Mouse (Mus musculus): ENCODE measurements around the gene Atp5e. TPM values are rescaled to one million over a fixed set of nuclear protein-coding genes. Genes with fewer than 3 reads are reported as not detected.

Gene Atp5e
- total and polyA plus RNA-seq, 3 experiments: 251 to 699 (median 673) TPM

- no peaks in the 10 kb centered on the region for H3K9me3 ChIP-seq (replicated peaks; ENCODE audit: low read length)
- DNase-seq (ENCODE audit: extremely low read depth): no peak
- no peak within 1 kb of the TSS for H3K27ac ChIP-seq (ENCODE audit: insufficient read depth, low read depth)
- no peak within 1 kb of the TSS for H3K4me3 ChIP-seq (replicated peaks in 1 of 3; ENCODE audit: low read depth in 2 of 3, low read length in 2 of 3, poor library complexity in 1 of 3)
- H3K27me3 ChIP-seq (replicated peaks): no peaks in the 10 kb centered on the region
- in situ Hi-C loops (cut with MboI; ENCODE audit: low pct_ligation_motif_present, low pct_unique_long_range_greater_than_20kb, low sequenced_read_pairs): loop anchor here (10.0 kb wide), 1 partner anchor 136 kb away; no protein-coding TSS in a partner anchor
- H3K79me2 ChIP-seq (replicated peaks; ENCODE audit: control insufficient read depth, extremely low read depth, insufficient read depth, poor library complexity, severe bottlenecking): no peaks in the 10 kb centered on the region
- TF ChIP-seq JUN (IDR thresholded peaks at IDR 0.05; ENCODE audit: insufficient read depth, low read depth, low read length): no peak
- no peak for TF ChIP-seq MAZ (IDR thresholded peaks at IDR 0.05; ENCODE audit: low read depth, low read length)
- TF ChIP-seq CHD2 (IDR thresholded peaks at IDR 0.05; ENCODE audit: low read length): no peak
- no peak for TF ChIP-seq HCFC1 (IDR thresholded peaks at IDR 0.05; ENCODE audit: low read depth, low read length)
- no peak for TF ChIP-seq TCF12 (IDR thresholded peaks at IDR 0.05; ENCODE audit: low read depth, low read length)
- no peak for TF ChIP-seq USF2 (conservative IDR thresholded peaks at IDR 0.05; ENCODE audit: low read depth, low read length)
- no peak for TF ChIP-seq CTCF (conservative IDR thresholded peaks at IDR 0.05 in 1 of 2, IDR thresholded peaks at IDR 0.05 in 1 of 2; ENCODE audit: low read depth in 2 of 2, low read length in 2 of 2)
- no peak for TF ChIP-seq IRF4 (IDR thresholded peaks at IDR 0.05; ENCODE audit: low read depth, low read length)
- TF ChIP-seq SIN3A (IDR thresholded peaks at IDR 0.05; ENCODE audit: low read length): no peak
- TF ChIP-seq ELF1 (IDR thresholded peaks at IDR 0.05; ENCODE audit: low read depth, low read length): no peak
- no peak for TF ChIP-seq BHLHE40 (IDR thresholded peaks at IDR 0.05; ENCODE audit: low read depth, low read length)
- TF ChIP-seq PAX5 (IDR thresholded peaks at IDR 0.05; ENCODE audit: low read length): no peak
- TF ChIP-seq ETS1 (conservative IDR thresholded peaks at IDR 0.05; ENCODE audit: low read depth, low read length): no peak
- H3K4me2 ChIP-seq (ENCODE audit: insufficient read depth, low read depth, poor library complexity, severe bottlenecking): no peak within 1 kb of the TSS
- peaks cover 3 to 15% of the 10 kb centered on the region in 2 experiments; a peak in 3 of 4 replicates for H3K4me1 ChIP-seq (ENCODE audit: control insufficient read depth in 1 of 2, insufficient read depth in 2 of 2)
- dilution Hi-C loops (cut with MboI; ENCODE audit: extremely low pct_ligation_motif_present, extremely low pct_unique_long_range_greater_than_20kb, low sequenced_read_pairs): no loop called here
- H3K36me3 ChIP-seq (replicated peaks in 1 of 2; ENCODE audit: control insufficient read depth in 1 of 2, insufficient read depth in 1 of 2, low read length in 1 of 2): no peaks in the 10 kb centered on the region
- H3K9ac ChIP-seq (ENCODE audit: insufficient read depth, low read depth): no peak within 1 kb of the TSS
Measured at GRCm38 (mm10) chr2:174450353-174450752, 13.6 kb downstream of the Atp5e start, which contains the start of gene Tubb1. Gene Tubb1, plus strand, starts transcription at chr2:174450695.

GRCm38 (mm10) chr2:174448405-174448804 lies 15.5 kb downstream of the Atp5e start:
- Histone ChIP-seq H3K9ac (ENCODE audit: insufficient read depth, low read depth) (no peak overlapping the region), H3K27me3 (replicated peaks) (peaks cover 1% of the 10 kb centered on the region), H3K79me2 (replicated peaks; ENCODE audit: control insufficient read depth, extremely low read depth, insufficient read depth, poor library complexity, severe bottlenecking) (no peaks in the 10 kb centered on the region), H3K4me1 (ENCODE audit: control insufficient read depth in 1 of 2, insufficient read depth in 2 of 2) (peaks cover 9 to 19% of the 10 kb centered on the region in 2 experiments), H3K36me3 (replicated peaks in 1 of 2; ENCODE audit: control insufficient read depth in 1 of 2, insufficient read depth in 1 of 2, low read length in 1 of 2) (no peaks in the 10 kb centered on the region), H3K4me2 (ENCODE audit: insufficient read depth, low read depth, poor library complexity, severe bottlenecking) (no peak overlapping the region), H3K27ac (ENCODE audit: insufficient read depth, low read depth) (no peak overlapping the region), H3K9me3 (replicated peaks; ENCODE audit: low read length) (no peaks in the 10 kb centered on the region), H3K4me3 (replicated peaks in 1 of 3; ENCODE audit: low read depth in 2 of 3, low read length in 2 of 3, poor library complexity in 1 of 3) (no peak overlapping the region)
- in situ Hi-C loops (cut with MboI; ENCODE audit: low pct_ligation_motif_present, low pct_unique_long_range_greater_than_20kb, low sequenced_read_pairs): no loop called here
- TF ChIP-seq SMC3 (IDR thresholded peaks at IDR 0.05; ENCODE audit: low read depth, low read length) (no peak), MAFK (IDR thresholded peaks at IDR 0.05; ENCODE audit: insufficient replicate concordance, low read length) (no peak), CHD1 (IDR thresholded peaks at IDR 0.05; ENCODE audit: low read depth, low read length) (no peak), ZC3H11A (IDR thresholded peaks at IDR 0.05; ENCODE audit: low read depth, low read length) (no peak), MAX (IDR thresholded peaks at IDR 0.05; ENCODE audit: low read length) (no peak)
- dilution Hi-C loops (cut with MboI; ENCODE audit: extremely low pct_ligation_motif_present, extremely low pct_unique_long_range_greater_than_20kb, low sequenced_read_pairs): no loop called here
- DNase-seq (ENCODE audit: extremely low read depth): no peak
